Mouse (Mus musculus) neutrophil, adult 83 days (primary cell): ENCODE results near the gene Polg. TPM values are rescaled to one million over a fixed set of nuclear protein-coding genes. Genes with fewer than 3 reads are reported as not detected.

Source experiments
- total RNA-seq, 2 experiments: library from RNA; stranded (reverse); gene quantifications; one replicate each; pipeline ENCODE4 v1.2.4; 2023

The Polg gene
- 100 to 1,000 TPM in 1 of 2 experiments, 10 to 100 TPM in 1; 92.3 to 122 TPM for total RNA-seq

DNA sequence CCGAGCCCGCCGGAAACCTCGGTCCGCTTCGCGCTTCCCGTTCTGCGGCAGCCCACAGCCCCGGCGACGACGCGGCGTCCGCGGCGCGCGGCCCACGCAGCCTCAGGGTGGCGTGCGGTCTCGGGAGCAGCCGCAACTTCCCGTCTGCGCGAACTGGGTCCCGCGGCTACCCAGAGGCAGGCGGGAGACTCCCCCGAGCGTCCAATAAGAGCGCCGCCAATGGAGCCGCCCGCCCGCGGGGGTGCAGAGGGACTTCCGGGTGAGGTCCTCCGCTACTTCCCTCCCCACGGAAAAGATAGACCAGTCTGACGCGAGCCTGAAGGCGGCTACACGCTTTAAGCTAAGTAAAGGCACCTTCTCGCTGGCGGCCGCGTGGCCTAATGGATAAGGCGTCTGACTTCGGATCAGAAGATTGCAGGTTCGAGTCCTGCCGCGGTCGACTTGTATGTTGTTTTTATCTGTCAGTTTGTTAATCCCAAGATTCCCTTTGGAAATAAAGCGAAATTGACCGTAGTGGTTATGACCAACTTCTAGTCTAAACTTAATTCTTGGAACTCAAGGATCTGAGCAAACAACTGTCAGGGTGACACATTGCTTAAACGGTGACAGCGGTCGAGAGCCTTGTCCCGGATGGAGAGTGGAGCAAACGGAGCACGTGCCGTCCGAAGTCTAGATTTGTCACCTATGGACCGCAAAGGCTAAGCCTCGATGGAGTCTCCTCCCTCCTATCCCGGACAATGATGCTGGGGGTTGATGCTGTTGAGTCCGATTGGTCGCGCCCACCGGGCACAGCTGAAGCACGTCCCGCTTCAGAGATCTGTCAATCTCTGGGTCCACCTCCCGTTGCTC lies at the start of gene Polg:
Polg (minus strand) TSS at position 310 of the 849 bp plus-strand sequence.

Other genes with a start within 250 kb of the Polg start
- 10 to 100 TPM; 63.3 to 72.7 TPM for gene Abhd2, start 193.2 kb downstream of the Polg start, total RNA-seq
- not detected for gene Rlbp1, start 79.3 kb downstream of the Polg start, total RNA-seq
- gene Fanci, start 74.4 kb downstream of the Polg start, total RNA-seq = 10 to 100 TPM in 1 of 2 experiments, 1 to 10 TPM in 1; 9.5 to 13.3 TPM
- gene Rhcg, start 151.3 kb upstream of the Polg start, total RNA-seq = under 1 TPM; 0.59 to 0.82 TPM
- gene Ticrr, start 193.8 kb upstream of the Polg start, total RNA-seq = 10 to 100 TPM; 22.3 to 25.4 TPM
- under 1 TPM; 0.20 to 0.40 TPM for gene Kif7, start 249.4 kb upstream of the Polg start, total RNA-seq